8 mouse cellular contexts compared by ENCODE assay signal in the genomic region with DNA sequence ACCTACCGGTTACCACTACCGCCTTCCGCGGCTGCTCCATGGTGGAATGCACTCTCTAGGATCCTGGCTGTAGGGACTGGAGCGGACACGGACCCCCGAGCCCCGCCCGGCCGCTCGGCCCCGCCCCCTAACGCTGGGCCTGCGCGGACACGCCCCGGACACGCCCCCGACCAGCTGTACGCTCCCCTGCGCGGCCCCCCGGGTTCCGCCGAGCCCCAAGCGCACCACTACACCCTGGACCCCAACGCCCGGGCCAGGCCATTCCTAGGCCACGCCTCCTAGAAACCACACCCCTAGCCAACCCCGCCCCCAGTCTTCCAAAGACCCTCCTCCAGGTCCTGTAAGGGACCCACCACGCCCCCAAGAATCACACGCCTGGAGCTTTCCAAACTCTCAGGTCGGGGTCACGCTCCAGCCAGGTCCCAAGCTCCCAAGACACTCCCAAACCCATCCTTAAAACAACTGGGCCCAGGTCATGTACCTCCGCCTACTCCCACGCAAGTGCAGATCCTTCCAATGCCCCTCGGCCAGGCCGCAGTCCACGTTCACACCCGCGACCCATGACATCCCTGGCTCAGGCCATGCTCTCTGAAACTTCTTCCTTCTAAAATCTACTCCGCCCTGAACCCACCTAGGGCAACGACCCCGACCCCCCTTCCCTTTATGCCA. TPM values are rescaled to one million over a fixed set of nuclear protein-coding genes. Genes with fewer than 3 reads are reported as not detected.
A peak's percentile ranks its signal among the peaks of the same experiment; 100 is the strongest.
DNase-seq lines count a peak whose midpoint lies in the region; ATAC-seq and TF ChIP-seq lines count a peak whose summit lies in the region.

No protein-coding gene starts in this region.

- DNase-seq in Patski (ENCODE audit: low read depth, low spot score): no peak
- DNase-seq in cerebellum, postnatal 10 days: peak; percentile 78 to 87
- peak; percentile 69 to 73 for DNase-seq in frontal cortex, postnatal 14 days (ENCODE audit: low spot score in 2 of 2)
- DNase-seq in layer of hippocampus, postnatal 25 days (ENCODE audit: extremely low spot score in 1 of 2, low spot score in 1 of 2): peak; percentile 63 to 69
- DNase-seq in lung, postnatal 14 days: peak; percentile 93
- DNase-seq in retina, adult 2 months (ENCODE audit: low read depth, low spot score): peak; percentile 62
- DNase-seq in thymus, postnatal 25 days: peak; percentile 90

- ATAC-seq in Patski: peak; percentile 71
- peak; percentile 88 for ATAC-seq in hindbrain, embryonic 13.5 days (ENCODE audit: low FRiP score)

- peak overlapping the region; percentile 67 for H3K4me2 ChIP-seq in hindbrain, embryonic 13.5 days

- POLR2A ChIA-PET in Patski (lab: Charles Lee): interaction anchor here (0.7 to 2.2 kb wide), 5 partner anchors 10 to 48 kb away, joined by 3 to 9 read pairs (median 4); no protein-coding TSS in a partner anchor

- no peaks in the 10 kb centered on the region for H3K9me3 ChIP-seq in hindbrain, embryonic 13.5 days

- H3K9ac ChIP-seq in hindbrain, embryonic 13.5 days: peak overlapping the region; percentile 90

- H3K27me3 ChIP-seq in Patski: no peaks in the 10 kb centered on the region
- H3K27me3 ChIP-seq in hindbrain, embryonic 13.5 days: no peaks in the 10 kb centered on the region

- H3K4me3 ChIP-seq in hindbrain, embryonic 13.5 days: peak overlapping the region; percentile 75

- TF ChIP-seq CTCF in Patski (IDR thresholded peaks at IDR 0.05): no peak

- 0 out of 2 replicates have a peak, but pooled peaks cover 10% of the 10 kb centered on the region for H3K36me3 ChIP-seq in hindbrain, embryonic 13.5 days

- in situ Hi-C loops in Patski (cut with MboI; ENCODE audit: low pct_unique_long_range_greater_than_20kb): loop anchor here (10.0 kb wide), 1 partner anchor 45 kb away; a partner anchor contains a TSS

- H3K4me1 ChIP-seq in hindbrain, embryonic 13.5 days (replicated peaks): peaks cover 51% of the 10 kb centered on the region

- peak overlapping the region; percentile 91 for H3K27ac ChIP-seq in hindbrain, embryonic 13.5 days

- CTCF ChIA-PET in Patski (lab: Charles Lee): interaction anchor here (1.0 to 1.8 kb wide), 3 partner anchors 9 to 14 kb away, joined by 3 to 4 read pairs (median 4); a partner anchor contains a TSS

- under 1% methylated on average over 44 of the region's 44 CpGs for WGBS in hindbrain, embryonic 13.5 days

RNA-seq across cellular contexts. Expression of a gene that starts 0.5 kb away (rescaled TPM):
- polyA plus RNA-seq in Patski (2021): 116 TPM
- polyA plus RNA-seq in hindbrain, embryonic 13.5 days (2015; fragmentation: Nextera tagmentation; extraction: Ambion mirVana): 103 and 105 TPM in 2 replicates
- total RNA-seq in layer of hippocampus, postnatal 25 days (2021): 10 to 100 TPM; 21.1 to 25.1 TPM

RNA-seq across cellular contexts. Expression of a gene that starts 13.3 kb away (rescaled TPM):
- polyA plus RNA-seq in Patski (2021): 189 TPM
- polyA plus RNA-seq in hindbrain, embryonic 13.5 days (2015; fragmentation: Nextera tagmentation; extraction: Ambion mirVana): 191 and 193 TPM in 2 replicates
- 10 to 100 TPM; 66.2 to 67.4 TPM for total RNA-seq in layer of hippocampus, postnatal 25 days (2021)

RNA-seq across cellular contexts. Expression of a gene that starts 27.5 kb away (rescaled TPM):
- 354 TPM for polyA plus RNA-seq in Patski (2021)
- 0.12 and 0.14 TPM in 2 replicates for polyA plus RNA-seq in hindbrain, embryonic 13.5 days (2015; fragmentation: Nextera tagmentation; extraction: Ambion mirVana)
- under 1 TPM in 1 of 2 experiments, not detected in 1; 0.26 TPM for total RNA-seq in layer of hippocampus, postnatal 25 days (2021)

RNA-seq across cellular contexts. Expression of a gene that starts 39.0 kb away (rescaled TPM):
- 376 TPM for polyA plus RNA-seq in Patski (2021)
- 79.2 and 94.3 TPM in 2 replicates for polyA plus RNA-seq in hindbrain, embryonic 13.5 days (2015; fragmentation: Nextera tagmentation; extraction: Ambion mirVana)
- total RNA-seq in layer of hippocampus, postnatal 25 days (2021): 100 to 1,000 TPM; 181 to 194 TPM

RNA-seq across cellular contexts. Expression of a gene that starts 43.5 kb away (rescaled TPM):
- polyA plus RNA-seq in Patski (2021): 0.06 TPM
- polyA plus RNA-seq in hindbrain, embryonic 13.5 days (2015; fragmentation: Nextera tagmentation; extraction: Ambion mirVana): 0.04 and 0.09 TPM in 2 replicates
- under 1 TPM; 0.05 to 0.12 TPM for total RNA-seq in layer of hippocampus, postnatal 25 days (2021)

Comparison
In these comparisons a context has a peak if more than half of its experiments do, and no peak if none do; other contexts are left out.
1. RNA of a gene that starts 27.5 kb away (polyA plus RNA-seq): 354 TPM in Patski (single experiment); 0.12 to 0.14 TPM in hindbrain, embryonic 13.5 days; every median in the first group is over 100 times any median in the second.